Mouse (Mus musculus): Measurements from ENCODE around the gene Psip1. TPM values are rescaled to one million over a fixed set of nuclear protein-coding genes. Genes with fewer than 3 reads are reported as not detected.
A peak's percentile ranks its signal among the peaks of the same experiment; 100 is the strongest.

The Psip1 gene
- polyA plus RNA-seq, 1 experiment: 97.4 TPM

DNA sequence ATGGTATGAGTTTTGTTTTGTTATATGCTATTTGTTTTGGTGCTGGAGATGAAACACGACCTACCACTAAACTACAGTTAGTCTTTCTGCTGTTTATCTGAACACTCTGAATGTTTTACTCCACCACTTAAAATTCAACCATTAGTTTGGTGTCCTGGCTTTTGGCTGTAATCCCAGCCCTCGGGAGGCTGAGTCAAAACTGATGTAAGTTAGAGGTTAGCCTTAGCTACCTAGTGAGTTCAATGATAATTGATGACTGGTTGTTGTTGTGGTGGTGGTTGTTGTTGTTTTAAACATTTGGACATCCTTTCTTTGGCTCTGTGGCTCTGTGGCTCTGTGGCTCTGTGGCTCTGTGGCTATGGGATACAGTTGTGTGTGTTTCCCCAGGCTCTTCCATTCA is 67.5 kb downstream of the Psip1 start:
- TF ChIP-seq CTCF (IDR thresholded peaks at IDR 0.05; ENCODE audit: control insufficient read depth, insufficient read depth, insufficient replicate concordance, low read depth, low read length) (no peak), POLR2A (IDR thresholded peaks at IDR 0.05; ENCODE audit: control insufficient read depth, low read depth, low read length) (no peak)
- no peak overlapping the region for H3K4me3 ChIP-seq (ENCODE audit: control insufficient read depth, low read depth, low read length)
- no peaks in the 10 kb centered on the region for H3K4me1 ChIP-seq (ENCODE audit: control insufficient read depth, insufficient read depth, low read length)
- no peaks in the 10 kb centered on the region for H3K27me3 ChIP-seq (ENCODE audit: control insufficient read depth, insufficient read depth, low read length)
- H3K27ac ChIP-seq (ENCODE audit: control insufficient read depth, insufficient read depth, low read depth, low read length): no peak overlapping the region
- no peaks in the 10 kb centered on the region for H3K36me3 ChIP-seq (ENCODE audit: control insufficient read depth, insufficient read depth, low read length)

DNA sequence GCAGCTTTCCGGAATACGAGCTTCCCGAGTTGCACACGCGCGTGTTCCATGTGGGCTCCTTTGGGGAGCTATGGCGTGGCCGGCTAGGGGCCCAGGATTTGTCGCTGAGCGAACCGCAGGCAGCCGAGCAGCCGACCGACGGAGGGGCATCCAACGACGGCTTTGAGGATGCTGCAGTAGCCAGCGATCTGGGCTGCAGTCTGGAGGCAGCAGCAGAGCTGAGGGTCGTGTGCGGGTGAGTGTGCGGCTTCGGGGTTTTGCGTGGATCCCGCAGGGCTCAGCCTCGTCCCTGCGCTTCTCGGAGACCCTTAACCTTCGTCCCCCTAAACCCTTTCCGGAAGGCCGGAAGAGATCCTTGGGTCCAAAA is 68.5 kb downstream of the Psip1 start:
- H3K27me3 ChIP-seq (ENCODE audit: control insufficient read depth, insufficient read depth, low read length): no peaks in the 10 kb centered on the region
- TF ChIP-seq CTCF (IDR thresholded peaks at IDR 0.05; ENCODE audit: control insufficient read depth, insufficient read depth, insufficient replicate concordance, low read depth, low read length) (no peak), POLR2A (IDR thresholded peaks at IDR 0.05; ENCODE audit: control insufficient read depth, low read depth, low read length) (no peak)
- peak overlapping the region; percentile 75 for H3K4me3 ChIP-seq (ENCODE audit: control insufficient read depth, low read depth, low read length)

DNA sequence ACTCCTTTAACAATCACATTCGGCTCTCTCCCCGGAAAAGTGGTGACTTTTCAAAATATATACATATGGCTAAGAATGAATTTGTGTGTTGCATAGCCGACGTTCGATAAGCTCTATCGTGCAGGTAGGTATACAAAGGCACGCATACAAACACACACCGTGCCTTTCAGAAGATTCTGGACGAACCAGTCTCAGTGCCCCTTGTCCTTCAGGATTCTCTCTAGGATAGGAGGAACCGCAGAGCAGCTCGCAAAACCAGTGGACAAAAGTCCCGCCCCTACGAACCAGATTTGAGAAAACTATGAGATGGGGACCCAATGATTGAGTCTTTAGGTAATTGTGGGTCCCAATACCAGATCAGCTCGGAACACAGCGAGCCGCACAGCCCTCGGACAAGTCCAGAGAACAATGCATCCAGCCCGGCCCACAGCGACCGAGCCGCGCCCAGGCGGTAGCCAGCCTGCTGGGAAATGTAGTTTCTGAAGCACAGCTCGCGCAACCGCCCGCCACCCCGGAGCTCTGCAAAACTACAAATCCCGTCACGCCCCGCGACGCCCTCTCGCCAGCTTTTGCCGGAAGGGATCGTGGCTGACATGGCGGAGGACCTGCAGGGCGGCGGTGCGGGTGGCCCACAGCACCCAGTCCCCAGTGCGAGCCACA is 69.0 kb downstream of the Psip1 start, which contains the start of gene Snapc3:
Gene Snapc3, plus strand, starts transcription at position 565 of the 660 bp plus-strand sequence.
- Histone ChIP-seq H3K4me1 (ENCODE audit: control insufficient read depth, insufficient read depth, low read length) (no peaks in the 10 kb centered on the region), H3K36me3 (ENCODE audit: control insufficient read depth, insufficient read depth, low read length) (no peaks in the 10 kb centered on the region), H3K27ac (ENCODE audit: control insufficient read depth, insufficient read depth, low read depth, low read length) (peak within 1 kb of the TSS; percentile 3; the same call in 1 of the 2 replicates), H3K4me3 (ENCODE audit: control insufficient read depth, low read depth, low read length) (peak within 1 kb of the TSS; percentile 75), H3K27me3 (ENCODE audit: control insufficient read depth, insufficient read depth, low read length) (no peaks in the 10 kb centered on the region)
- TF ChIP-seq CTCF (IDR thresholded peaks at IDR 0.05; ENCODE audit: control insufficient read depth, insufficient read depth, insufficient replicate concordance, low read depth, low read length) (no peak), POLR2A (IDR thresholded peaks at IDR 0.05; ENCODE audit: control insufficient read depth, low read depth, low read length) (peak; percentile 68; the same call in 1 of the 2 replicates)

More for the DNA sequence above, 68.5 kb downstream of the Psip1 start:
- Histone ChIP-seq H3K4me1 (ENCODE audit: control insufficient read depth, insufficient read depth, low read length) (no peaks in the 10 kb centered on the region), H3K27ac (ENCODE audit: control insufficient read depth, insufficient read depth, low read depth, low read length) (no peak overlapping the region), H3K36me3 (ENCODE audit: control insufficient read depth, insufficient read depth, low read length) (no peaks in the 10 kb centered on the region)

DNA sequence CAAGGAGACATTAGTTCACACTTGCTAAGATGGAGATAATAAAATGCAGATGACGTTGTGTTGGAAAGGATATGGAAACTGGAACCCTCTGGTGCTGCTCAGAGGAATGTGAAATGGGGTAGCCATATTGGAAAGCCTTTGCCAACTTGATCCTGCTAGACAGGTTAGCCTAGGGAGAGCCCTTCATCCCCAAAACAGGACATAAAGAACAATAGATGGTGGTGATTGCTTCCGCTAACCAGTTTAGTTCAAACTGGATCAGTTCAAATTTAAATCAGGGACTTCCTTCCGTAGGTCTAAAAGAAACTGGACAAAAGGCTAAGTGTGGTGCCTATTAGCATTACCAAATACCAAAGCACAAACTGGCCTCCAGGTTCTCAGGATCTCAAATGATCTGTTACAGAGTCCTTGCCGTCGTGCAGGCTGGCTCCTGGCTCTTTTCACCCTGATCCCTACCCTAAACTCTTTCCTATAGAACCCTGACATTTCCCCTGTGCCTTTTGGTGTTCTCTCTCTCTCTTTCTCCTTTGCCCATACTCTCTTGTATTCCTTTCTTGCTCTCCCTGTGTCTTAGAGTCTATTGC is 71.9 kb downstream of the Psip1 start:
- TF ChIP-seq CTCF (IDR thresholded peaks at IDR 0.05; ENCODE audit: control insufficient read depth, insufficient read depth, insufficient replicate concordance, low read depth, low read length) (no peak), POLR2A (IDR thresholded peaks at IDR 0.05; ENCODE audit: control insufficient read depth, low read depth, low read length) (no peak)
- H3K4me1 ChIP-seq (ENCODE audit: control insufficient read depth, insufficient read depth, low read length): no peaks in the 10 kb centered on the region
- H3K27me3 ChIP-seq (ENCODE audit: control insufficient read depth, insufficient read depth, low read length): no peaks in the 10 kb centered on the region
- no peak overlapping the region for H3K27ac ChIP-seq (ENCODE audit: control insufficient read depth, insufficient read depth, low read depth, low read length)
- H3K4me3 ChIP-seq (ENCODE audit: control insufficient read depth, low read depth, low read length): no peak overlapping the region
- no peaks in the 10 kb centered on the region for H3K36me3 ChIP-seq (ENCODE audit: control insufficient read depth, insufficient read depth, low read length)

DNA sequence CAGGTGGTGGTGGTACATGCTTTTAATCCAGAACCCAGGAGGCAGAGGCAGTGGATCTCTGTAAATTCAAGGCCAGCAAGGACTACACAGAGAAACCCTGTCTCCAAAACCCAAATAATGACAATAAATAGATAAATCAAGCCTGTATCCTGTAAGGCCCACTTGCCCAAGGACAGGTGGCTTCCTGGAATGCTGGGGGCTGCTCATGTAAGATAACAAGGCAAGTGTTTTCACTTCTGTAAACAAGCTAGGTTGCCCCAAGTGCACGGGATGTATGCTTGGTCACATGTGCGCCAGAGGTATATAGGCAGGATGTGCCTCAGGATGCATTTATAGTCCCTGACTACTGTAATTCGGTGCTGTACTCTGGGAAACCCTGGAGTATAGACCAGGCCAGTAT is 74.2 kb downstream of the Psip1 start:
- Histone ChIP-seq H3K4me3 (ENCODE audit: control insufficient read depth, low read depth, low read length) (no peak overlapping the region), H3K27ac (ENCODE audit: control insufficient read depth, insufficient read depth, low read depth, low read length) (no peak overlapping the region), H3K36me3 (ENCODE audit: control insufficient read depth, insufficient read depth, low read length) (no peaks in the 10 kb centered on the region), H3K4me1 (ENCODE audit: control insufficient read depth, insufficient read depth, low read length) (no peaks in the 10 kb centered on the region), H3K27me3 (ENCODE audit: control insufficient read depth, insufficient read depth, low read length) (no peaks in the 10 kb centered on the region)
- TF ChIP-seq CTCF (IDR thresholded peaks at IDR 0.05; ENCODE audit: control insufficient read depth, insufficient read depth, insufficient replicate concordance, low read depth, low read length): no peak
- TF ChIP-seq POLR2A (IDR thresholded peaks at IDR 0.05; ENCODE audit: control insufficient read depth, low read depth, low read length): no peak

DNA sequence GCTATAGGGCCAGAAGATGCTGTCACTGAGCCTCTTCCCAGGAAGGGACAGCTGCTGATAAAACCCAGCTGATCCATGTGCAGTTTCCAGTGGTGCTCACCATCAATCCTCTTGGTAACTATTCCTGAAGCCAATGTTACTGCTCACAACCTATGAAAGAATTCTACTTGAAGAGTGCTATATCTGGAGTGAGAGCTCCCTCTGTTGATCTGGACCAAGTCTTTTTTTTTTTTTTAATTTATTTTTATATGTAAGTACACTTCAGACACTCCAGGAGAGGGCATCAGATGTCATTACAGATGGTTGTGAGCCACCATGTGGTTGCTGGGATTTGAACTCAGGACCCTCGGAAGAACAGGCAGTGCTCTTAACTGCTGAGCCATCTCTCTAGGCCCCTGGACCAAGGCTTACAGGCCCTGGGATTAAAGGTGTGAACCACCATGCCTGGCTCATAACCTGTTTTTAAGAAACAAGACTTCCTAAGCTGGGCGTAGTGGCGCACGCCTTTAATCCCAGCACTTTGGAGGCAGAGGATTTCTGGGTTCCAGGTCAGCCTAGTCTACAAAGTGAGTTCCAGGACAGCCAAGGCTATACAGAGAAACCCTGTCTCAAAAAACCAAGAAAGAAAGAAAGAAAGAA is 76.3 kb downstream of the Psip1 start:
- H3K4me3 ChIP-seq (ENCODE audit: control insufficient read depth, low read depth, low read length): peak overlapping the region; percentile 2; the same call in 1 of the 2 replicates
- no peaks in the 10 kb centered on the region for H3K27me3 ChIP-seq (ENCODE audit: control insufficient read depth, insufficient read depth, low read length)
- H3K4me1 ChIP-seq (ENCODE audit: control insufficient read depth, insufficient read depth, low read length): no peaks in the 10 kb centered on the region
- H3K27ac ChIP-seq (ENCODE audit: control insufficient read depth, insufficient read depth, low read depth, low read length): no peak overlapping the region
- H3K36me3 ChIP-seq (ENCODE audit: control insufficient read depth, insufficient read depth, low read length): no peaks in the 10 kb centered on the region
- TF ChIP-seq POLR2A (IDR thresholded peaks at IDR 0.05; ENCODE audit: control insufficient read depth, low read depth, low read length) (no peak), CTCF (IDR thresholded peaks at IDR 0.05; ENCODE audit: control insufficient read depth, insufficient read depth, insufficient replicate concordance, low read depth, low read length) (no peak)

DNA sequence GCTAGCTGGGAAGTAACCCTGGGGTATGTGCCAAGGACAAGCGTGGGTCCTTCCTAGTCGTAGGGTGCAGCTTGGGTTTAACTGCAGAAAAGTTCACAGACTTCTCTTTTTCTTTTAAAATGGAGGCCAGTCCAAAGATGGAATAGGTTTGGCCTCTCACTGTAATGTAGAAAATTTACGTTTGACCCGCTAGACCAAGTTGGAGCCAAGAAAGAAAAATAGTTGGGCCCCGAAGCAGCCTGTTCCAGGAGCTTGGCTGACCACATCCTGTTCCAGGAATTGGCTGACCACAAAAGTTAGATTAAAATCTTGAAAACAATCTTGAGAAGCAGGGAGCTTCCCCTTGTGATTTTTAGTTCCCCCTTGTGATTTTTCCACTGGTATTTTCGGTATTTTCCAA is 78.6 kb downstream of the Psip1 start:
- Histone ChIP-seq H3K27me3 (ENCODE audit: control insufficient read depth, insufficient read depth, low read length) (no peaks in the 10 kb centered on the region), H3K36me3 (ENCODE audit: control insufficient read depth, insufficient read depth, low read length) (no peaks in the 10 kb centered on the region), H3K27ac (ENCODE audit: control insufficient read depth, insufficient read depth, low read depth, low read length) (no peak overlapping the region), H3K4me1 (ENCODE audit: control insufficient read depth, insufficient read depth, low read length) (no peaks in the 10 kb centered on the region), H3K4me3 (ENCODE audit: control insufficient read depth, low read depth, low read length) (no peak overlapping the region)
- TF ChIP-seq CTCF (IDR thresholded peaks at IDR 0.05; ENCODE audit: control insufficient read depth, insufficient read depth, insufficient replicate concordance, low read depth, low read length) (no peak), POLR2A (IDR thresholded peaks at IDR 0.05; ENCODE audit: control insufficient read depth, low read depth, low read length) (no peak)

Other genes with a start within 250 kb of the Psip1 start
- gene Ttc39b, start 162.2 kb downstream of the Psip1 start, polyA plus RNA-seq (2012; rRNA removed): 4.9 and 6.6 TPM in 2 replicates
- gene Snapc3, start 68.7 kb downstream of the Psip1 start, polyA plus RNA-seq (2012; rRNA removed): 8.0 and 9.1 TPM in 2 replicates
- 16.7 and 17.0 TPM in 2 replicates for gene Ccdc171, start 39.1 kb upstream of the Psip1 start, polyA plus RNA-seq (2012; rRNA removed)

Measured in testis, adult 2 months (tissue).